Mouse (Mus musculus): ENCODE data around the gene Lclat1.

GRCm38 (mm10) chr17:73169461-73169860 lies 61.7 kb downstream of the Lclat1 start:
- TF ChIP-seq CTCF (IDR thresholded peaks at IDR 0.05; ENCODE audit: control insufficient read depth, insufficient read depth, insufficient read length) (no peak), MAX (IDR thresholded peaks at IDR 0.05) (no peak), MYOG (IDR thresholded peaks at IDR 0.05; ENCODE audit: control insufficient read depth, extremely low read depth, insufficient read length) (no peak)

Measured in C2C12 (cell line).